In genomic region chr1:155798000-155798399, GRCm38 (mm10) we compare ENCODE assay signal across 32 mouse cellular contexts. TPM values are rescaled to one million over a fixed set of nuclear protein-coding genes. Genes with fewer than 3 reads are reported as not detected.
"Had no signal": no experiment of that assay in that cellular context is flagged by ENCODE, and none has a peak within 500 bp of the region (broad histone marks: within the 10 kb centered on the region; RNA-seq: fewer than 3 reads in every experiment).

No protein-coding gene starts in this region.

- H3K9me3 ChIP-seq: limb, embryonic 10.5 days; limb, embryonic 13.5 days; liver, embryonic 13.5 days; midbrain, embryonic 10.5 days; midbrain, embryonic 13.5 days; neural tube, embryonic 13.5 days had no signal

- H3K27me3 ChIP-seq: limb, embryonic 13.5 days; liver, embryonic 13.5 days; midbrain, embryonic 13.5 days; neural tube, embryonic 13.5 days had no signal

- H3K27ac ChIP-seq: hindbrain, postnatal 0 days; limb, embryonic 10.5 days; limb, embryonic 13.5 days; liver, embryonic 13.5 days; midbrain, embryonic 10.5 days; midbrain, embryonic 13.5 days; neural tube, embryonic 13.5 days had no signal

- DNase-seq: kidney, adult 18-20 months; kidney, adult 9 months; kidney, postnatal 14 days; kidney, postnatal 4 days; liver; liver, embryonic 13.5 days; lung, postnatal 4 days; retina, postnatal 1 day; right cerebral cortex, postnatal 25 days; spleen, adult 18-20 months; thymus, adult 18-20 months; thymus, postnatal 36 days had no signal

- ATAC-seq: hindbrain, postnatal 0 days; inflammation-experienced regulatory T-cells, adult 6 months; intestine, embryonic 16.5 days; midbrain, embryonic 13.5 days; midbrain, embryonic 16.5 days had no signal

- H3K9ac ChIP-seq: limb, embryonic 13.5 days; liver, embryonic 13.5 days; midbrain, embryonic 13.5 days; neural tube, embryonic 13.5 days had no signal

- H3K4me3 ChIP-seq: limb, embryonic 10.5 days; limb, embryonic 13.5 days; liver, embryonic 13.5 days; midbrain, embryonic 10.5 days; midbrain, embryonic 13.5 days; myocyte; neural tube, embryonic 13.5 days had no signal

- H3K4me2 ChIP-seq: limb, embryonic 13.5 days; liver, embryonic 13.5 days; midbrain, embryonic 13.5 days; neural tube, embryonic 13.5 days had no signal

- H3K4me1 ChIP-seq: limb, embryonic 13.5 days; midbrain, embryonic 13.5 days; neural tube, embryonic 13.5 days had no signal

RNA-seq across cellular contexts. Expression of gene Lhx4, which starts 46.5 kb away (rescaled TPM):
- total RNA-seq: layer of hippocampus, adult 18-20 months; layer of hippocampus, postnatal 14 days; left cerebral cortex, adult 18-20 months; left cerebral cortex, postnatal 25 days; megakaryocyte progenitor cell, adult 5-6 weeks; monocyte, adult 5-6 weeks; neutrophil, adult 5-6 weeks had no signal
- polyA plus RNA-seq: inflammation-experienced regulatory T-cells, adult 6 months; kidney, embryonic 16.5 days; limb, embryonic 10.5 days; liver, embryonic 13.5 days; liver, embryonic 16.5 days; stomach, embryonic 16.5 days had no signal
